9 mouse cellular contexts compared by ENCODE assay signal in the genomic region with DNA sequence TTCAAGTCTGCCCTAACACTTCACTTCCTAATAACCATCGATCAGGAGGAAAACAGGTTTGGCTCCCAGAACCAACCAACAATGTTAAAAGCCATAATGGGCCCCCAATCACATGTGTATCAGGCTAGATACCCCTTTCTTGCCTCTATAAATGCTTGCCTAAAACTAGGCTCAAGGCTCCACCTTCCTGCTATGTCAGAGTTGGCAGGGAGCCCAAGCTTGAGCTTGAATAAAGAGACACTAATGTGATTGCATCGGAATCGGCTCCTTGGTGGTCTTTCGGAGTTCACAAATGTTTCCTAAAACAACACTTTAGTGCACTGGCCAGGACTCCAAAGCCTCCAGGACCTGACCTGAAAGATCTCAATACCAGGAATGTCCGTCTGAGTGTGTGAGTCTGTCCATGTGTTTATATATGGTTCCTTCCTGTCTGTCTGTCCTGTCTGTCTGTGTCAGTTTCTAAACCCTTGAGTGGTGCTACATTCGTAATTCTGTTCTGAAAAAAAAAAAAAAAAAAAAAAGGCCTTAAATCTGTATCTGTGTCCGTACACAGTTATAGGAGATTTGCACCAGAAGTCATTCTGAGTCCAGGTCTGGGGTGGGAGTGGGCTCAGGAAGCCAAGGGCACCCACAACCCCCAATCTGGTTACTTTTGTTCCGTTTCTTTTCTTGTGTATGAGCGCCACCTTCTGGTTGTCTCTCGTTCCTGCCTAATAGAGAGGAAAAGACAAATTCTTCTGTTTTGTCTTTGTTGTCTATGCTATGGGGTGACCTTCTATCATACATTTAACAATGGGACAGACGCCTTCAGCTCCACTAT. TPM values are rescaled to one million over a fixed set of nuclear protein-coding genes. Genes with fewer than 3 reads are reported as not detected.
DNase-seq lines count a peak whose midpoint lies in the region; ATAC-seq and TF ChIP-seq lines count a peak whose summit lies in the region.
"Had no signal": no experiment of that assay in that cellular context is flagged by ENCODE, and none has a peak within 500 bp of the region (broad histone marks: within the 10 kb centered on the region; RNA-seq: fewer than 3 reads in every experiment).

No protein-coding gene starts in this region.

- CTCF ChIA-PET in Patski (lab: Charles Lee), result interaction anchor here (1.4 kb wide), 1 partner anchor 16 kb away, joined by 4 read pairs; no protein-coding TSS in a partner anchor

- peak; percentile 68 for TF ChIP-seq CTCF in Patski (IDR thresholded peaks at IDR 0.05)

- peak; percentile 36 to 47 for DNase-seq in B cell, adult 2 months
- no peak for DNase-seq in Patski (ENCODE audit: low read depth, low spot score)
- DNase-seq in cerebellum, postnatal 4 days (ENCODE audit: low spot score in 2 of 2), result peak; percentile 31 to 68
- DNase-seq in heart, embryonic 10.5 days (ENCODE audit: low spot score), result no peak
- peak; percentile 45 for DNase-seq in liver
- peak; percentile 78 for DNase-seq in neural tube, embryonic 10.5 days (ENCODE audit: extremely low spot score, low spot score)
- DNase-seq in ovary, adult 18-20 months (ENCODE audit: low spot score), result no peak

- WGBS in heart, embryonic 10.5 days, result 40% methylated on average over 11 of the region's 11 CpGs
- 33% methylated on average over 11 of the region's 11 CpGs for WGBS in kidney, embryonic 14.5 days

- peak overlapping the region; percentile 56; the same call in 1 of the 2 replicates for H3K27ac ChIP-seq in heart, embryonic 10.5 days
- H3K27ac ChIP-seq in kidney, embryonic 14.5 days (ENCODE audit: low read depth, low read length), result no peak overlapping the region

- H3K27me3 ChIP-seq in Patski, result peaks cover 16% of the 10 kb centered on the region
- no peaks in the 10 kb centered on the region for H3K27me3 ChIP-seq in heart, embryonic 10.5 days (ENCODE audit: insufficient read depth, poor library complexity, severe bottlenecking)
- H3K27me3 ChIP-seq in kidney, embryonic 14.5 days (ENCODE audit: control insufficient read depth, insufficient read depth, low read length), result no peaks in the 10 kb centered on the region

- POLR2A ChIA-PET in Patski (lab: Charles Lee), result no interaction called here

- in situ Hi-C loops in Patski (cut with MboI; ENCODE audit: low pct_unique_long_range_greater_than_20kb), result no loop called here

- ATAC-seq in Patski, result no peak
- peak; percentile 91 for ATAC-seq in kidney, embryonic 14.5 days (ENCODE audit: low FRiP score, low TSS enrichment)

- peak overlapping the region; percentile 32 for H3K4me3 ChIP-seq in heart, embryonic 10.5 days
- 0 out of 2 replicates have a peak overlapping the region, but pooled peaks have one; percentile 6 for H3K4me3 ChIP-seq in kidney, embryonic 14.5 days (ENCODE audit: low read length)

- H3K4me2 ChIP-seq in kidney, embryonic 14.5 days (replicated peaks; ENCODE audit: low read depth, low read length), result peak overlapping the region; percentile 26; the same call in 1 of the 2 replicates

- no peaks in the 10 kb centered on the region for H3K9me3 ChIP-seq in heart, embryonic 10.5 days
- H3K9me3 ChIP-seq in kidney, embryonic 14.5 days (ENCODE audit: control insufficient read depth, low read length), result no peaks in the 10 kb centered on the region

- no peak overlapping the region for H3K9ac ChIP-seq in kidney, embryonic 14.5 days (ENCODE audit: low read depth, low read length)

- H3K36me3 ChIP-seq in heart, embryonic 10.5 days, result no peaks in the 10 kb centered on the region
- no peaks in the 10 kb centered on the region for H3K36me3 ChIP-seq in kidney, embryonic 14.5 days (ENCODE audit: control insufficient read depth, insufficient read depth, low read length)

- H3K4me1 ChIP-seq in heart, embryonic 10.5 days, result peaks cover 4% of the 10 kb centered on the region
- H3K4me1 ChIP-seq in kidney, embryonic 14.5 days (ENCODE audit: control insufficient read depth, insufficient read depth, low read length), result no peaks in the 10 kb centered on the region

RNA-seq across cellular contexts. Expression of gene Gm26661, which starts 42.2 kb away (rescaled TPM):
- polyA plus RNA-seq in Patski (2021), result not detected
- not detected in 2 replicates for polyA plus RNA-seq in heart, embryonic 10.5 days (2016; fragmentation: Nextera tagmentation; extraction: Ambion mirVana)
- not detected in 2 replicates for polyA plus RNA-seq in kidney, embryonic 14.5 days (2014; fragmentation: Nextera tagmentation; extraction: Ambion mirVana)
- polyA plus RNA-seq: gonadal fat pad, adult 2 months had no signal

Comparison
In these comparisons a context has a peak if more than half of its experiments do, and no peak if none do; other contexts are left out.
1. DNase-seq: peak in B cell, adult 2 months (2 of 2), cerebellum, postnatal 4 days (2 of 2), liver (single experiment) and neural tube, embryonic 10.5 days (single experiment); none in Patski (single experiment), heart, embryonic 10.5 days (single experiment) and ovary, adult 18-20 months (single experiment).